Mouse (Mus musculus) left cerebral cortex, adult 2 months (tissue): ENCODE data around the gene Xrcc5. TPM values are rescaled to one million over a fixed set of nuclear protein-coding genes. Genes with fewer than 3 reads are reported as not detected.

Experiments
- DNase-seq, 2 experiments: peaks; one replicate each; pipeline ENCODE4 v3.0.0; 2021 to 2022; ENCODE audit warnings: low spot score in 2 of 2, mixed read lengths in 1 of 2; ENCODE audit errors: extremely low spot score in 1 of 2
- H3K27ac ChIP-seq: fragments of 200-600 bp; 2 replicates; pipeline ENCODE4 v1.8.1; 2022
- H3K4me3 ChIP-seq: fragments of 200-600 bp; 2 replicates; pipeline ENCODE4 v1.8.1; 2022
- CTCF ChIP-seq: fragments of 200-600 bp; IDR thresholded peaks from 2 replicates; pipeline ENCODE4 v1.8.1; 2022; ENCODE audit warnings: antibody characterized with exemption, mild to moderate bottlenecking, moderate library complexity
- intact Hi-C: fragments of 180-260 bp; cut with DNase I; formaldehyde crosslinking; loops from one replicate; pipeline ENCODE4 v1.15.1; 2025
- total RNA-seq, 2 experiments: library from RNA; stranded (reverse); gene quantifications; 2 replicates each; pipeline ENCODE4 v1.2.3; 2021

The Xrcc5 gene
- total RNA-seq, 2 experiments from 2014 or later = 16.9 to 18.2 TPM

- no peak for TF ChIP-seq CTCF
- no peak overlapping the region for H3K4me3 ChIP-seq
- intact Hi-C loops = no loop called here
- DNase-seq = no peak
- H3K27ac ChIP-seq = no peak overlapping the region
Measured at GRCm38 (mm10) chr1:72316901-72317300, 9.7 kb downstream of the Xrcc5 start.

DNA sequence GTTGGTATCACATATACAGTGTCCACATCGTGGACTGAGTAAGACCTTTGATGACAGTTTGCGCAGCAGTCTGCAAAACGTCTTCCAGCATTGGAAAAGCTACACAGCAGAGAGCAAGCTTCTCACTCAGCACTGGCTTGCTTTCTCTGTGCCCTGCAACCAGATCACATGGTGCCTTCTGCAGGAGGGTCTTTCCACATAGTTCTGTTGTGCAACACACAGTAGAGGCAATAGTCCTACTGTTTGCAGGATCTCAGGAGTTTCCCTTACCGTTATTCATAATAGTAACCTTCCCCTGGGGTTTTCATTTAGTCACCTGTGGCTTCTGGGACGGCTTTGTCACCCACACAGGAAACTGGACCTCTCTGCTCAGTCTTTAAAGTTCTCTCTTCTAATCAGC lies 13.5 kb downstream of the Xrcc5 start:
- no peak for TF ChIP-seq CTCF
- DNase-seq = no peak
- Histone ChIP-seq H3K4me3 (no peak overlapping the region), H3K27ac (no peak overlapping the region)
- intact Hi-C loops = no loop called here

GRCm38 (mm10) chr1:72323248-72323647 lies 16.0 kb downstream of the Xrcc5 start:
- H3K27ac ChIP-seq = no peak overlapping the region
- TF ChIP-seq CTCF = no peak
- intact Hi-C loops = no loop called here
- no peak for DNase-seq
- H3K4me3 ChIP-seq = no peak overlapping the region

DNA sequence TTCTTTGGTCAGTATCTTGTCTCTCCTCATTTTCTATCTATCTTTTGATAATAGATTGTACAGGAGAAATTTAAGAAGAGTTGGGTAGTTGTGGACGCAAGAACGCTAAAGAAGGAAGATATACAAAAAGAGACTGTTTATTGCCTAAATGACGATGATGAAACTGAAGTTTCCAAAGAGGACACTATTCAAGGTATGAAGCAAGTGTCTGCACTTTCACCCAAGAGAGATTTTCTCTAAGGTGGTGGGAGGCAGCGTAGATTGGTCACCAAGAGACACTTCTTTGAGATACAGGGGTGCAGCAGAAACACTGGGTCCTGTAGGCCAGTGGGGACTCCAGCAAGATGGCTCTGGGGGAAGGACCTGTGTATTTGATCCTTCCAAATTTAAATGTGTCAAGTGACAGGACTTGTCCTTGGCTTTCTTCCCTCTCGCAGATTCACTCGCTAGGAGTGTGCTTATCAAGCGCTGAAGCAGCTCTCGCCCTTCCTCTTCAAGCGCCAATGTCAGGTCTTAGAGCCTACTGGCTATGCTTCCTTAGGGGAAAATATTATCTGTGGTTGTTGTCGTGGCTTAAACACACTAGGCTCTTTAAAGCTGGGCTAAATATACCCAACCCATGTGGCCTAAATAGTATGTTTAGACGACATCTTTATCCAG lies 19.1 kb downstream of the Xrcc5 start:
- no peak for DNase-seq
- Histone ChIP-seq H3K27ac (no peak overlapping the region), H3K4me3 (no peak overlapping the region)
- intact Hi-C loops = no loop called here
- no peak for TF ChIP-seq CTCF

DNA sequence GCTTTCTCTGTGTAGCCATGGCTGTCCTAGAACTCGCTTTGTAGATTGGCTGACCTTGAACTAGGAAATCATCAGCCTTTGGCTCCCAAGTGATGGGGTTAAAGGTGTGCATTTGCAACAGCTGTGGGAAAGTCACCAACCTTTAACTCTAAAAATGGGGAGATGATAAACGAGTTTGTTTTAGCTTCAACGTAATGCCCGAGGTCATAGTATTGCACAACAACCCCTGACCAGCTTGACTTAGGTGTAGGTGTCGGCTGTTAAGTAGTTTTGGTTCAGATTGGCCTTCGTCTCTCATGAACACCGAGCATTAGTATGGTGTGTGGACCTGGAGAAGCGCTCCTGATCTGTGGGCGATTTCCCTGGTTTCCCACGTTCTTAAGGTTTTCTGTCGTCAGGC lies 27.6 kb downstream of the Xrcc5 start:
- DNase-seq = no peak
- no peak for TF ChIP-seq CTCF
- Histone ChIP-seq H3K27ac (no peak overlapping the region), H3K4me3 (no peak overlapping the region)
- intact Hi-C loops = no loop called here

GRCm38 (mm10) chr1:72336780-72337179 lies 29.6 kb downstream of the Xrcc5 start:
- intact Hi-C loops = no loop called here
- Histone ChIP-seq H3K27ac (no peak overlapping the region), H3K4me3 (no peak overlapping the region)
- no peak for TF ChIP-seq CTCF
- DNase-seq = peak; percentile 22 to 25

DNA sequence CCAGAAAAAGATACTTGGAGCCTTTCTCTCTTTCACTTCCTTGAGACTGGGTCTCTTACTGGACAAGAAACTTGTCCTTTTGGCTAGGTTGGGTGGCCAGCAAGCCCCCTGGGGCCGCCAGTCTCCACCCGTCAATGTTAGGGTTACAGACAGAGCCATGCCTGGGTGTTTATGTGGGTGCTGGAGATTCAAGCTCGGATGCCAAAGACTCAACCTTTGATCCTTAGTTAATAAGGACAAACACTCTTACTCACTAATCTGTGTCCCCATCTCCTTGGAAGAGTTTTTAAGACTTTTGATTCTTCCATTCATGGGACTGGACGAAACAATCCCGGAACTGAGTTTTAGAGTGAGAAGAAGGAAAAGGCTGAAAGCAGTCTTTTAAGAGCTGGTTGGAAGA lies 31.1 kb downstream of the Xrcc5 start:
- Histone ChIP-seq H3K4me3 (no peak overlapping the region), H3K27ac (no peak overlapping the region)
- TF ChIP-seq CTCF = no peak
- no peak for DNase-seq
- intact Hi-C loops = no loop called here

DNA sequence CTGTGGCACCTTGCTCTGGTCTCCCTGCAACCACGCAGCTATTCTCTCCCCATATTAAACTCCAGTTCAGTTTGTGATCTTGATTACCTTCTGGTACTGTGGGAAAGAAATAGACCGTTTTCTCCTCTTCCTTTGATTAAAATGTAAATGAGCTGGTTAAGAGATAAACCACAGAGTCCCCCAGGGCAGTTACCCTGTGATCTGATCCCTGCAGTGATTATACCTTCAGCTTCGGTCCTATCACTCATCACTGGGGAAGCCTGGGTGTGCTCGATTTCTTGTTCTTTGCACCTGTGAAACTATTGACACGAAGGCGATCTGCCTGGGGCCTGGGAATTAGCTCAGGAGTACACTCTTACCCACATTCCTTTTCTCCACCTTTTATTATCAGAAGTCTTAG lies 40.7 kb downstream of the Xrcc5 start:
- TF ChIP-seq CTCF = no peak
- Histone ChIP-seq H3K27ac (no peak overlapping the region), H3K4me3 (no peak overlapping the region)
- no peak for DNase-seq
- intact Hi-C loops = no loop called here

GRCm38 (mm10) chr1:72354856-72355255 lies 47.6 kb downstream of the Xrcc5 start:
- no peak for DNase-seq

GRCm38 (mm10) chr1:72358216-72358615 lies 51.0 kb downstream of the Xrcc5 start:
- intact Hi-C loops = no loop called here
- Histone ChIP-seq H3K27ac (no peak overlapping the region), H3K4me3 (no peak overlapping the region)
- no peak for DNase-seq
- no peak for TF ChIP-seq CTCF

More at GRCm38 (mm10) chr1:72354856-72355255, 47.6 kb downstream of the Xrcc5 start:
- Histone ChIP-seq H3K4me3 (no peak overlapping the region), H3K27ac (no peak overlapping the region)
- intact Hi-C loops = no loop called here
- no peak for TF ChIP-seq CTCF

DNA sequence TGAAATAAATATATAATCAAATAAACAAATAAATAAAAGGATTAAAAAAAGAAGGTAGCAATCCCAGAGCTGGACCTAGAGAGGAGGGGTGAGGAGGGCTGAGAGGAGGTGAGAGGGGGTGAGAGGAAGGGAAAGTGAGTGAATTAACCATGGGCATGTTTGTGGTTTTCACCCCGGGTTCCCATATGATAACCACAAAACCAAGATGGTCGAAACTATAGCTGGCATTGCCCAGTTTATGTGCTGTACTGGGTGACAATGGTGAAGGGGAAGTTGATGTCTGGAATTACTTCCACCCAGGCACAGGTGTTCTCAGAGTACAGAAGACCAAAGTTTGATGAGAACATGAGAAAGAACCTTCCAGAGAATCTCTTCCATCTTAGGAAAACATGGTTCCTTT lies 52.2 kb downstream of the Xrcc5 start:
- no peak overlapping the region for H3K27ac ChIP-seq
- TF ChIP-seq CTCF = no peak
- H3K4me3 ChIP-seq = no peak overlapping the region
- no peak for DNase-seq
- intact Hi-C loops = no loop called here

DNA sequence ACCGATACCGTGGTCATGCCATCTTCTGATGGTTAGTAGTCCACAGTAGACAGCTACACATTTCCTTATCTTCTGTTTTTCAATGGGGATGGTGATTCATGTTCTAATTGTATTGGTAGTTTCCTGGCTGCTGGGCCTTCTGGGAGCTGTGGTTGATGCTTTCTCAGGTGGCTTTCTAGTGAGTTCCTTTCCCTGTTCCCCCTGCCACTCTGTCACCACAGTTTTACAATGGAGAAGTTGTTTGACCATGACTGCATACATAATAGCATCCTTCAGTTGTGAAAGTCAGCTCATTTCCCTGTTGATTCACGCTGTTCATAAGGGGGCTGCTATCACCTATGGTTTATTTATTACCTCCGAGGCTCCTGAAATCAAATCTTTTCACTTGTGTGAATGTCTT lies 53.6 kb downstream of the Xrcc5 start:
- TF ChIP-seq CTCF = no peak
- DNase-seq = no peak
- intact Hi-C loops = no loop called here
- no peak overlapping the region for H3K4me3 ChIP-seq
- H3K27ac ChIP-seq = no peak overlapping the region

GRCm38 (mm10) chr1:72364661-72365060 lies 57.4 kb downstream of the Xrcc5 start:
- no peak overlapping the region for H3K27ac ChIP-seq
- H3K4me3 ChIP-seq = no peak overlapping the region
- TF ChIP-seq CTCF = no peak
- intact Hi-C loops = no loop called here
- DNase-seq = no peak

DNA sequence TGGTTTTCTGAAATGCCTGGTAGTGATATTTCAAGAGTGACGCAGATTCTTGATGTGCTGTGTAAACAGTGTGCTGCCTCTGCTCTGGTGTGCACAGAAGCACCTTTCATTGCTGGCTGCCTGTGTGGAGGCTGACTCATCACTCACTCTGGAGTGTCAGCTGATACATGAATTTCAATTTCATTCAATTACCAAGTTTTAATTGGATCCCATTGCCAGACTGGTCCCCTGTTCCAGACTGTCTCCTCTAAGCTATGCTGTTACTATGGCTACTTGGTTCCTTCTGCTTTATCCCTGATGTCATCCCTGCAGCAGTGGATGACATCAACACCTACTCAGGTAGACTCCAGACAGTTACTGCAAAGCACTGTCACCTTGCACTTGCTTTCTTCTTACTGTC lies 65.3 kb downstream of the Xrcc5 start:
- no peak overlapping the region for H3K4me3 ChIP-seq
- peak in 1 of 2 experiments; percentile 33 for DNase-seq
- no peak for TF ChIP-seq CTCF
- intact Hi-C loops = no loop called here
- no peak overlapping the region for H3K27ac ChIP-seq
